Mouse (Mus musculus) ovary, postnatal 10 days (tissue): ENCODE data around the gene Ubr3.

Experiments used
- DNase-seq: peaks from one replicate; pipeline ENCODE4 v3.0.0; 2022; ENCODE audit warnings: low spot score

The Ubr3 gene

GRCm38 (mm10) chr2:70034895-70035294 is 137.8 kb downstream of the Ubr3 start:
- no peak for DNase-seq

GRCm38 (mm10) chr2:70035358-70035757 is 138.3 kb downstream of the Ubr3 start:
- DNase-seq: no peak

GRCm38 (mm10) chr2:70037221-70037620 is 140.2 kb downstream of the Ubr3 start:
- DNase-seq: no peak

GRCm38 (mm10) chr2:70038752-70039151 is 141.7 kb downstream of the Ubr3 start, which contains the start of gene Myo3b:
Myo3b (plus strand) TSS chr2:70039126.
- DNase-seq: no peak

GRCm38 (mm10) chr2:70044466-70044865 is 147.4 kb downstream of the Ubr3 start:
- no peak for DNase-seq

- DNase-seq: no peak
These were observed 150.8 kb downstream of the Ubr3 start for GRCm38 (mm10) chr2:70047868-70048267.

GRCm38 (mm10) chr2:70053803-70054202 is 156.8 kb downstream of the Ubr3 start:
- no peak for DNase-seq

GRCm38 (mm10) chr2:70058201-70058600 is 161.2 kb downstream of the Ubr3 start:
- no peak for DNase-seq

GRCm38 (mm10) chr2:70060359-70061345 is 163.6 kb downstream of the Ubr3 start:
- DNase-seq: no peak

- DNase-seq: no peak
These were observed 168.1 kb downstream of the Ubr3 start for GRCm38 (mm10) chr2:70065116-70065515.

- no peak for DNase-seq
These were observed 168.8 kb downstream of the Ubr3 start for GRCm38 (mm10) chr2:70065729-70066300.

- DNase-seq: no peak
These were observed 169.4 kb downstream of the Ubr3 start for GRCm38 (mm10) chr2:70066338-70067022.

- no peak for DNase-seq
These were observed 172.8 kb downstream of the Ubr3 start for GRCm38 (mm10) chr2:70069861-70070260.
